Mouse (Mus musculus) neural tube, embryonic 14.5 days (tissue): ENCODE results near the gene Xxylt1. TPM values are rescaled to one million over a fixed set of nuclear protein-coding genes. Genes with fewer than 3 reads are reported as not detected.

Source experiments
- ATAC-seq: fragments of 200-750 bp; cut with Nextera tagmentation; 2 replicates; pipeline ENCODE4 v1.8.0; 2017; ENCODE audit warnings: low read depth, mild to moderate bottlenecking, moderate TSS enrichment, moderate library complexity
- H3K27ac ChIP-seq: fragments of 300-500 bp; sonication (generic); 2 replicates; pipeline ENCODE4 v1.5.1; 2014; ENCODE audit warnings: low read depth, mild to moderate bottlenecking, control low read depth, low read length, moderate library complexity, mixed read lengths
- H3K27me3 ChIP-seq: fragments of 300-500 bp; sonication (generic); 2 replicates; pipeline ENCODE4 v1.6.1; 2014; ENCODE audit warnings: low read length; ENCODE audit not compliant: control insufficient read depth, insufficient read depth
- H3K36me3 ChIP-seq: fragments of 300-500 bp; sonication (generic); 2 replicates; pipeline ENCODE4 v1.6.1; 2014; ENCODE audit warnings: low read length, mixed read lengths; ENCODE audit not compliant: control insufficient read depth, insufficient read depth
- H3K4me1 ChIP-seq: fragments of 300-500 bp; sonication (generic); 2 replicates; pipeline ENCODE4 v1.6.1; 2014; ENCODE audit warnings: low read length; ENCODE audit not compliant: control insufficient read depth, insufficient read depth
- H3K4me2 ChIP-seq: fragments of 300-500 bp; sonication (generic); 2 replicates; pipeline ENCODE4 v1.6.1; 2014; ENCODE audit warnings: mild to moderate bottlenecking, low read depth, low read length, control low read depth
- H3K4me3 ChIP-seq: fragments of 300-500 bp; sonication (generic); 2 replicates; pipeline ENCODE4 v1.5.1; 2014; ENCODE audit warnings: low read depth, low read length, control low read depth, mixed read lengths
- H3K9ac ChIP-seq: fragments of 300-500 bp; sonication (generic); replicated peaks from 2 replicates; pipeline ENCODE4 v1.6.1; 2014; ENCODE audit warnings: low read depth, mild to moderate bottlenecking, control low read depth, low read length, mixed read lengths
- H3K9me3 ChIP-seq: fragments of 300-500 bp; sonication (generic); 2 replicates; pipeline ENCODE4 v1.6.1; 2016; ENCODE audit warnings: low read length; ENCODE audit not compliant: control insufficient read depth
- WGBS: fragments of 180-500 bp; shearing (Covaris S2); extraction: QIAGEN DNeasy Blood & Tissue Kit; methylation state at CpG from one replicate; pipeline ENCODE4 v1.1.7; 2014; 5-methylcytosine and 5-hydroxymethylcytosine counted together
- polyA plus RNA-seq: library from polyadenylated mRNA; unstranded; fragments of >200 nt; fragmentation: Nextera tagmentation; extraction: Ambion mirVana; gene quantifications from 2 replicates; pipeline ENCODE4 v1.2.1, GENCODE M21; 2014

Gene Xxylt1
- polyA plus RNA-seq, 1 experiment from 2014 or later: 17.3 TPM

GRCm38 (mm10) chr16:30956141-30956540, 125.1 kb downstream of the Xxylt1 start:
- Histone ChIP-seq H3K4me2 (no peak overlapping the region), H3K4me3 (no peak overlapping the region), H3K9me3 (no peaks in the 10 kb centered on the region), H3K36me3 (no peaks in the 10 kb centered on the region), H3K9ac (no peak overlapping the region), H3K4me1 (no peaks in the 10 kb centered on the region), H3K27me3 (no peaks in the 10 kb centered on the region), H3K27ac (no peak overlapping the region)
- WGBS: 84% methylated on average over 8 of the region's 8 CpGs
- no peak for ATAC-seq

GRCm38 (mm10) chr16:30948636-30949035, 132.6 kb downstream of the Xxylt1 start:
- no peak overlapping the region for H3K4me3 ChIP-seq
- no peaks in the 10 kb centered on the region for H3K27me3 ChIP-seq
- WGBS: 63% methylated on average over 1 of the region's 1 CpGs
- no peak for ATAC-seq
- H3K4me2 ChIP-seq: no peak overlapping the region
- no peaks in the 10 kb centered on the region; the same call in 1 of the 2 replicates for H3K9me3 ChIP-seq
- no peaks in the 10 kb centered on the region for H3K4me1 ChIP-seq
- no peak overlapping the region for H3K27ac ChIP-seq
- no peaks in the 10 kb centered on the region for H3K36me3 ChIP-seq
- no peak overlapping the region for H3K9ac ChIP-seq

GRCm38 (mm10) chr16:30948216-30948615, 133.0 kb downstream of the Xxylt1 start:
- WGBS: 93% methylated on average over 4 of the region's 4 CpGs
- H3K4me3 ChIP-seq: no peak overlapping the region
- no peak overlapping the region for H3K27ac ChIP-seq
- H3K9me3 ChIP-seq: no peaks in the 10 kb centered on the region; the same call in 1 of the 2 replicates
- H3K4me1 ChIP-seq: no peaks in the 10 kb centered on the region
- no peak overlapping the region for H3K4me2 ChIP-seq
- ATAC-seq: no peak
- no peaks in the 10 kb centered on the region for H3K36me3 ChIP-seq
- H3K27me3 ChIP-seq: no peaks in the 10 kb centered on the region
- H3K9ac ChIP-seq: no peak overlapping the region

- Histone ChIP-seq H3K27me3 (no peaks in the 10 kb centered on the region), H3K4me2 (no peak overlapping the region), H3K4me1 (no peaks in the 10 kb centered on the region; the same call in 1 of the 2 replicates), H3K27ac (no peak overlapping the region), H3K9ac (no peak overlapping the region), H3K36me3 (no peaks in the 10 kb centered on the region), H3K4me3 (no peak overlapping the region), H3K9me3 (no peaks in the 10 kb centered on the region; the same call in 1 of the 2 replicates)
- no peak for ATAC-seq
- 81% methylated on average over 8 of the region's 8 CpGs for WGBS
Measured at GRCm38 (mm10) chr16:30944886-30945285, 136.3 kb downstream of the Xxylt1 start.

GRCm38 (mm10) chr16:30943919-30944318, 137.3 kb downstream of the Xxylt1 start:
- no peak for ATAC-seq
- H3K27me3 ChIP-seq: no peaks in the 10 kb centered on the region
- no peak overlapping the region for H3K9ac ChIP-seq
- H3K4me1 ChIP-seq: no peaks in the 10 kb centered on the region; the same call in 1 of the 2 replicates
- no peak overlapping the region for H3K4me2 ChIP-seq
- no peak overlapping the region for H3K27ac ChIP-seq
- 83% methylated on average over 4 of the region's 4 CpGs for WGBS
- H3K4me3 ChIP-seq: no peak overlapping the region
- H3K36me3 ChIP-seq: no peaks in the 10 kb centered on the region
- no peaks in the 10 kb centered on the region; the same call in 1 of the 2 replicates for H3K9me3 ChIP-seq

GRCm38 (mm10) chr16:30940699-30941098, 140.5 kb downstream of the Xxylt1 start:
- Histone ChIP-seq H3K36me3 (no peaks in the 10 kb centered on the region), H3K27ac (no peak overlapping the region), H3K9ac (no peak overlapping the region), H3K4me1 (peaks cover 2% of the 10 kb centered on the region; the same call in 1 of the 2 replicates), H3K27me3 (no peaks in the 10 kb centered on the region), H3K4me2 (no peak overlapping the region), H3K4me3 (no peak overlapping the region), H3K9me3 (no peaks in the 10 kb centered on the region)
- WGBS: 77% methylated on average over 2 of the region's 2 CpGs
- no peak for ATAC-seq

DNA sequence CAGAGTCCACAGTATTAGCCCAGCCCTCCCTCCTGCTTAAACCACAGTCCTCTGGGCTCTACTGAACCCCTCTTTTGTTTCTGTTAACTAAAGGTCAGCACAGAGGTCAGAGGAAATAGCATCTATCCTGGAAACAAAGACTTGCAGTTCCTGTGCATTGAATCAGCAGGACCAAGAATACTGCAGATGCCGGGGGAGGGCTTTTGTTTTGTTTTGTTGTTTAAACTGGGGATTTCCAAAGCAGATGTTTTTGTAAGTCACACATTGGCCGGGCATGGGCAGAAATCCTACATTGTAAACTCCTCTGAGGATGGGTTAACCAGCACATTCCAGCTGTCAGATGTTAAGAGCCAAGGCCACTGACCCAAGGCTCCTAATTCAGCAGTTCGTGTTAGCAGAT, 141.3 kb downstream of the Xxylt1 start:
- Histone ChIP-seq H3K36me3 (no peaks in the 10 kb centered on the region), H3K9me3 (no peaks in the 10 kb centered on the region), H3K4me3 (no peak overlapping the region), H3K4me2 (no peak overlapping the region), H3K4me1 (peaks cover 6% of the 10 kb centered on the region; the same call in 1 of the 2 replicates), H3K9ac (no peak overlapping the region), H3K27ac (no peak overlapping the region), H3K27me3 (no peaks in the 10 kb centered on the region)
- 2% methylated on average over 3 of the region's 3 CpGs for WGBS
- ATAC-seq: no peak

DNA sequence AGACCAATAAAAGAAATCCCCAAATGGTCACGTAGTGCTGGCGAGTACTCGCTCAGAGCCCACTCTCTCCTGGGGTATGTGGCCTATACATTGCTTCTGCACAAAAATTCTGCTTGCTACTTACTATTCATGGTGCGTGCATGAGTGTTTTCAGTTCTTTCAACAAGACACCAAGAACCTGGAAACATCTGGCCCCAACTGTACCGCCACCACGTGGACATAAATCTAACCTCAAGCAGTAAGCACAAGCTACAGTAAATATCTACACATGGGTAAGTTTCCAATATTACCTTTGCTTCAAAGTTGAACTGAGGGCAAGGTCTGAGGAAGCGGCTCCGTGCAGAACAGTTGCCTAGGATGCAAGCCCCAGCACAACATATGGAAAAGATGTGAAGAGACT, 142.0 kb downstream of the Xxylt1 start:
- H3K36me3 ChIP-seq: no peaks in the 10 kb centered on the region
- no peak overlapping the region for H3K4me3 ChIP-seq
- H3K4me2 ChIP-seq: no peak overlapping the region
- H3K9me3 ChIP-seq: no peaks in the 10 kb centered on the region
- H3K27ac ChIP-seq: no peak overlapping the region
- no peak overlapping the region for H3K9ac ChIP-seq
- WGBS: 70% methylated on average over 8 of the region's 8 CpGs
- H3K4me1 ChIP-seq: peaks cover 6% of the 10 kb centered on the region; the same call in 1 of the 2 replicates
- no peak for ATAC-seq
- no peaks in the 10 kb centered on the region for H3K27me3 ChIP-seq

DNA sequence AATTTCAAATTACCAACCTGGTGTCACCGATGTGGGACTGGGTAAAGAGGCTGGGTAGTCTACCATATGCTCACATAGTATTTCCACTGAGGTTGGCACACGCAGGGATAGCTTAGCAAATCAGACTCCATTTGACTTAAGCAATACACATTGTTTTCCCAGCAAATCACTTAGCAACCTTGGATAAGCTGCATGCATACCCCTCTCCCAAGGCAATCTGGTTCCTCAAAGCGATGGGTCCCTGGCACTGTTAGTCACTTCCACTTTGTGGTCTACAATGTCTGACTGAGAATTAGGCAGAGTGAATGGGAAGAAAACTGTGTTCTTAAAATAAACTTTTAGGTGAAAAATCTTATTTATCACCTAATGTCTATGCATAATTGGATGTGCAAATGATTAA, 142.6 kb downstream of the Xxylt1 start:
- no peak for ATAC-seq
- no peaks in the 10 kb centered on the region for H3K36me3 ChIP-seq
- H3K9me3 ChIP-seq: no peaks in the 10 kb centered on the region
- peaks cover 6% of the 10 kb centered on the region; the same call in 1 of the 2 replicates for H3K4me1 ChIP-seq
- no peak overlapping the region for H3K9ac ChIP-seq
- no peaks in the 10 kb centered on the region for H3K27me3 ChIP-seq
- no peak overlapping the region for H3K27ac ChIP-seq
- H3K4me3 ChIP-seq: no peak overlapping the region
- H3K4me2 ChIP-seq: no peak overlapping the region
- WGBS: 83% methylated on average over 3 of the region's 3 CpGs
